Mouse (Mus musculus) hindbrain, embryonic 14.5 days (tissue): ENCODE results near the gene Phka1. TPM values are rescaled to one million over a fixed set of nuclear protein-coding genes. Genes with fewer than 3 reads are reported as not detected.
A peak's percentile ranks its signal among the peaks of the same experiment; 100 is the strongest.

Experiments
- ATAC-seq: fragments of 200-750 bp; cut with Nextera tagmentation; 2 replicates; pipeline ENCODE4 v1.8.0; 2017; ENCODE audit warnings: moderate number of reproducible peaks, mild to moderate bottlenecking, moderate TSS enrichment, moderate library complexity; ENCODE audit not compliant: low FRiP score
- DNase-seq: peaks from one replicate; pipeline ENCODE4 v3.0.0-alpha.2; 2015; ENCODE audit warnings: low spot score
- H3K27ac ChIP-seq: fragments of 300-500 bp; sonication (generic); 2 replicates; pipeline ENCODE4 v1.5.1; 2014; ENCODE audit warnings: mild to moderate bottlenecking, moderate library complexity
- H3K27me3 ChIP-seq: fragments of 300-500 bp; sonication (generic); 2 replicates; pipeline ENCODE4 v1.6.1; 2014; ENCODE audit warnings: mild to moderate bottlenecking, low read length, mixed read lengths; ENCODE audit not compliant: control insufficient read depth, insufficient read depth
- H3K36me3 ChIP-seq: fragments of 300-500 bp; sonication (generic); replicated peaks from 2 replicates; pipeline ENCODE4 v1.6.1; 2014; ENCODE audit not compliant: control insufficient read depth, insufficient read depth
- H3K4me1 ChIP-seq: fragments of 300-500 bp; sonication (generic); replicated peaks from 2 replicates; pipeline ENCODE4 v1.6.1; 2014; ENCODE audit warnings: antibody characterized with exemption, low read length, mixed read lengths; ENCODE audit not compliant: control insufficient read depth, insufficient read depth
- H3K4me2 ChIP-seq: fragments of 300-500 bp; sonication (generic); replicated peaks from 2 replicates; pipeline ENCODE4 v1.6.1; 2014; ENCODE audit warnings: mild to moderate bottlenecking, moderate library complexity
- H3K4me3 ChIP-seq: fragments of 300-500 bp; sonication (generic); replicated peaks from 2 replicates; pipeline ENCODE4 v1.5.1; 2014; ENCODE audit warnings: mild to moderate bottlenecking, low read length
- H3K9ac ChIP-seq: fragments of 300-500 bp; sonication (generic); 2 replicates; pipeline ENCODE4 v1.6.1; 2014
- H3K9me3 ChIP-seq: fragments of 300-500 bp; sonication (generic); 2 replicates; pipeline ENCODE4 v1.6.1; 2016; ENCODE audit warnings: low read length; ENCODE audit not compliant: control insufficient read depth
- WGBS: fragments of 180-500 bp; shearing (Covaris S2); extraction: QIAGEN DNeasy Blood & Tissue Kit; methylation state at CpG from one replicate; pipeline ENCODE4 v1.1.7; 2014; 5-methylcytosine and 5-hydroxymethylcytosine counted together
- polyA plus RNA-seq: library from polyadenylated mRNA; unstranded; fragments of >200 nt; fragmentation: Nextera tagmentation; extraction: Ambion mirVana; gene quantifications from 2 replicates; pipeline ENCODE4 v1.2.1, GENCODE M21; 2014

The Phka1 gene
- polyA plus RNA-seq, 1 experiment from 2014 or later, result 9.4 TPM

DNA sequence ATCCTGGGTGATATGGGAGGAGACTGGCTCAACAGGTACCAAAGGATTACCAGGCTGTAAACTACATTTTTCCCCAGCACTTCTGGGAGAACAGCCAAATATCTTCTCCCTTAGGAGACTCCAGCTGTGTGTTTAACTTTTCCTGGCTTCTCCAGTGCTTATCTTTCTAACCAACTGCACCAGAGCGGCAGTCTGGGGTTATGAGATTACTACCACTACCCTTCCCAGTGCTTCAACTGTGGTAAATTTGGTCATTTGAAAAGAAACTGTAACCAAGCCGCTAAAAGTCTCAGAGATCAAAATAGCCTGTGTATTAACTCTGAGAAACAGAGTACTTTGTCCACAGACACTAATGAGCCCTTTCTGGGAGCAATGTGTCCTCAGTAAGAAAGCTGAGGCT lies 42.8 kb downstream of the Phka1 start:
- Histone ChIP-seq H3K4me1 (no peaks in the 10 kb centered on the region), H3K27me3 (peaks cover 7% of the 10 kb centered on the region; the same call in 1 of the 2 replicates), H3K36me3 (no peaks in the 10 kb centered on the region), H3K9ac (no peak overlapping the region), H3K9me3 (no peaks in the 10 kb centered on the region), H3K4me2 (no peak overlapping the region), H3K4me3 (no peak overlapping the region), H3K27ac (no peak overlapping the region)
- WGBS, result 78% methylated on average over 2 of the region's 2 CpGs
- DNase-seq, result no peak
- ATAC-seq, result no peak

DNA sequence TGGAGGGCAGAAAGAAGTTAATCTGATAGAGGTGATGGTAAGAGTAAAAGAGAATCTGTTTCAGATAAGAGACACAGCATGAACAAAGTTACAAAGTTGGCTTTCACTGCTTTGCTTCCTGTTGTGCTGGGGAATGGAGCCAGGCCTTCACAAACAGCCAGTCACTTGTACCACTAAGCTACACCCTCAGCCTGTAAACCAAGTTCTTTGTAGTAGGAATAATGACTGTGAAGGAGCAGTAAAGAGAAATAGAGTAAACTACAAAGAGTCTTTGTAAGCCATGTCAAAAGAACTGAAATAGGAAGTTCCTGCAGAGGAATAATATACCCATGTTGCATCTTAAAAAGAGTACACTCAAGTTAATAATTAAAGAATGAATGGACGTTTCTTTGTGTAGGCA lies 55.5 kb downstream of the Phka1 start:
- Histone ChIP-seq H3K27ac (no peak overlapping the region), H3K4me1 (no peaks in the 10 kb centered on the region), H3K4me3 (no peak overlapping the region), H3K36me3 (no peaks in the 10 kb centered on the region), H3K4me2 (no peak overlapping the region), H3K9me3 (no peaks in the 10 kb centered on the region), H3K9ac (no peak overlapping the region), H3K27me3 (peaks cover 5% of the 10 kb centered on the region; the same call in 1 of the 2 replicates)
- WGBS, result 44% methylated on average over 1 of the region's 1 CpGs
- DNase-seq, result no peak
- no peak for ATAC-seq

DNA sequence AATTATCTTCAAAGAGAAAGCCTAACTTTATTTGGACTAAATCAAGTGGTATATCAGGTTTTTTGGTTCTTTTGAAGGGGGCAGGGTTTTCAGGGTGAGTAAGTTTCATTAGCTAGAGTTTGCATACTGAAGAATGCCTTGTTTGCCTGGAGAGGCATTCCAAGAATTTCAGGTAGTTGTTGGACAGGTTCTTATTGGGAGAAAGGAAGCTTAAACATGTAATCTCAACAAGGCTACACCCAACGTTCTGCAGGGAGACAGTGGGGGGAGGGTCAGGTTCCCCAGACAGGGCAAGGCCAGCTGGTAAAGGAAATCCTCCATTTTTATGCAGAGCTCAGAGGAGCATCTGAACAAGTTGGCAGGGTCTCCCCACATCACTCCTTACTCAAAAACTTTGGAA lies 72.9 kb downstream of the Phka1 start:
- no peaks in the 10 kb centered on the region for H3K4me1 ChIP-seq
- H3K4me2 ChIP-seq, result no peak overlapping the region
- no peak overlapping the region for H3K27ac ChIP-seq
- no peak overlapping the region for H3K9ac ChIP-seq
- DNase-seq, result no peak
- no peak for ATAC-seq
- H3K27me3 ChIP-seq, result peaks cover 3% of the 10 kb centered on the region; the same call in 1 of the 2 replicates
- H3K4me3 ChIP-seq, result no peak overlapping the region
- no peaks in the 10 kb centered on the region for H3K9me3 ChIP-seq
- WGBS, result 55% methylated on average over 1 of the region's 1 CpGs
- no peaks in the 10 kb centered on the region for H3K36me3 ChIP-seq

DNA sequence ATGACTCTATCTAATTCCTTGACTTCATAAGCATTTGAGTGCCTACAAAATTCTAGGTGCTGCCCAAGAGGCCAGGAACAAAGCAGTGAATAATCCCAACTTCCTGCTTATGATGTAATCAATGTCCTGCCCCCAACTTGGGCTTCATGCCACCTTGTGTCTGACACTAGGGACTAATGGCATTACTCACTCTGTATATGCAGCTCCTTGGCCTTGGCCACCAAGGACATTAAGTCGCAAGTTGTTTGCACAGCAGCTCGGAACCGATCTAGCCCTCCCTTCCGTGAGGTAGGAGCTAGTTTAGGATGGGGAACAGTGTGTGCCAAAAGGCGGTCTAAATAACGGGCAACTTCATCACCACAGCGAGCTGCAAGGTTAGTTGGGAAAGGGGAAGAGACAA lies 87.1 kb downstream of the Phka1 start:
- 97% methylated on average over 7 of the region's 7 CpGs for WGBS
- Histone ChIP-seq H3K36me3 (no peaks in the 10 kb centered on the region), H3K9ac (no peak overlapping the region), H3K4me3 (no peak overlapping the region), H3K27ac (no peak overlapping the region), H3K4me2 (no peak overlapping the region), H3K27me3 (peaks cover 6% of the 10 kb centered on the region; the same call in 1 of the 2 replicates), H3K9me3 (no peaks in the 10 kb centered on the region), H3K4me1 (no peaks in the 10 kb centered on the region)
- ATAC-seq (no peak), DNase-seq (no peak)

DNA sequence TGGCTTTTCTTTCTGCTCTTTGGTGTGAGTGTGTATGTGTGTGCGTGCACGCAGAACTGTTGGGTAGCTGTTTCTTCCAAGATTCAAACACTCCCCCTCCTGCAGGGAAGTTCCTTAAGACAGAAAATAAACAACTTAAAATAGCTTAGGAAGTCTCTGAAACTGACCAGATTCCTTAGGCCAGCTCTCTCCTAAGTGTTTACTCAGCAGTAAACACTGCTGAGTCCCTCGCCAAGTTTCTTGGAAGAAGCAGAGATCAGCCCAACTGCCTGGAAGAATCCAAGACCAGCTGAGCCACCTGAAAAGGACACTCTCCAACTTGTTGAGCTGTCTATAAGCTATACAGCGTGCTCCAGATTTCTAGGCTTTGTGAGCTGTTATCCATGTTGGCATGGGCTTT lies 134.8 kb downstream of the Phka1 start:
- Histone ChIP-seq H3K27me3 (peaks cover 8% of the 10 kb centered on the region; the same call in 1 of the 2 replicates), H3K4me3 (no peak overlapping the region), H3K9ac (no peak overlapping the region), H3K4me1 (no peaks in the 10 kb centered on the region), H3K4me2 (no peak overlapping the region), H3K27ac (no peak overlapping the region), H3K9me3 (no peaks in the 10 kb centered on the region), H3K36me3 (no peaks in the 10 kb centered on the region)
- WGBS, result 75% methylated on average over 4 of the region's 4 CpGs
- ATAC-seq, result no peak
- DNase-seq, result no peak

DNA sequence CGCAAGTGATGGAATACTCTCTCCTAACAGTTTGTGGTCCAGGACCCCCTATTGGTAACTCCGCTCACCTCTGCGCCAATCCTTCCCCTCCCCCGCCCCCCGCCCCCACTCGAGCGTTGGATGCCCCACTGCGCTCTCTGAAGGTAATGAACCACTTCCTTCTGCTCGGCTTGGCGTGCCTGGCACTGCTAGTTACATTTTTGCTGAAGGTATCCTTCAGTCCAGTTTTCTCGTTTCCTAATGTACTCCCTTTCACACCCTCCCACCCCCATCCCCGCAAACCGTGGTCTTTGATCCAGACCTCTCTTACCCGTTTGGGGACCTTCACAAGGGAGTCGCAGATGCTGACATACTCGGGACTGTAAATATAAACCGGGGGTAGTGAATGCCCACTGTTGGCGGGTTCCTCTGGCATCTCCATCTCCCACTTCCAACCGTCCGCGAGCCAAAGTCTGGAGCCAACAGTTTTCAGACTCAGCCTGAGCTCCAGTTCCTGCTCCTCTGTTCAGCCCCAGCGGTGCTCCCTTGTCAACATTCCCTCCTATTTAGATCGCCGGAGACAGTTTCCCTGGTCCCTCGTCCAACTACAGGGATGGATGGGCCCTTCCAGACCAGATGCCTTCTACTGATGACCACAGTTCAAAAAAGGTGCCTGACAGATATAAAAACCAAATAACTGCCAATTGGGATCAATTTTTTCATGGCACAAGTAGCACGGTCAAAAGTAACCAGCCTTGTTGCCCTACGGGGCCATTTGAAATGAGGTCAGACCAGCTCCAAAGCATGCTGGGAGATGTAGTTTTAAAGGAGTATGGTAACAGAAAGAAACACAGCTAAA lies 139.2 kb downstream of the Phka1 start, which contains the start of gene Hdac8:
Gene Hdac8 (minus strand): TSS at position 716 of the 838 bp plus-strand sequence.
- Histone ChIP-seq H3K9me3 (no peaks in the 10 kb centered on the region), H3K4me3 (peak within 1 kb of the TSS; percentile 38), H3K4me1 (no peaks in the 10 kb centered on the region), H3K36me3 (no peaks in the 10 kb centered on the region), H3K27me3 (peaks cover 8% of the 10 kb centered on the region; the same call in 1 of the 2 replicates), H3K4me2 (peak within 1 kb of the TSS; percentile 58), H3K27ac (no peak within 1 kb of the TSS; the same call in 1 of the 2 replicates), H3K9ac (peak within 1 kb of the TSS; percentile 24)
- 18% methylated on average over 27 of the region's 27 CpGs for WGBS
- ATAC-seq, result peak; percentile 89
- peak; percentile 70 for DNase-seq

DNA sequence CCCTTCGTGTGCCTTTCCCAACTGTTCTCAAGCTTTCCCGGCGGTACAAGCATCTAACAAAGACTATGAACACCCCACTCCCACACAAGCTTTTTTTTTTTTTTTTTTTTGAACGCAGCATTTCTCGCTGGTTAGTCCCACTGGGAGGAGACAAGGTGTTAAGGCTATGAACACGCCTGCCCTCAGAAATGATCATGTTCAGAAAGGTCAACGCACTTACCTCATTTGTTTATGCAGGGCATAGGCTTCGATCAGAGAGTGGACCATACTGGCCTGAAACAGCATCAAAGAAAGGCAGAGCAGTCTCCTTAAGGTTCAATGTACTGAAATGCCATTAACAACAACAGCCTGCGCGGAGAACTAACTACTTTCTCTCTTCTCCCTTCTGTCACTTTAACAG lies 139.9 kb downstream of the Phka1 start:
- Histone ChIP-seq H3K27me3 (peaks cover 8% of the 10 kb centered on the region; the same call in 1 of the 2 replicates), H3K9ac (peak overlapping the region; percentile 24), H3K4me3 (peak overlapping the region; percentile 38), H3K36me3 (0 out of 2 replicates have a peak, but pooled peaks cover 5% of the 10 kb centered on the region), H3K9me3 (no peaks in the 10 kb centered on the region), H3K4me2 (peak overlapping the region; percentile 58), H3K27ac (no peak overlapping the region), H3K4me1 (no peaks in the 10 kb centered on the region)
- ATAC-seq (no peak), DNase-seq (no peak)
- WGBS, result 29% methylated on average over 10 of the region's 10 CpGs

DNA sequence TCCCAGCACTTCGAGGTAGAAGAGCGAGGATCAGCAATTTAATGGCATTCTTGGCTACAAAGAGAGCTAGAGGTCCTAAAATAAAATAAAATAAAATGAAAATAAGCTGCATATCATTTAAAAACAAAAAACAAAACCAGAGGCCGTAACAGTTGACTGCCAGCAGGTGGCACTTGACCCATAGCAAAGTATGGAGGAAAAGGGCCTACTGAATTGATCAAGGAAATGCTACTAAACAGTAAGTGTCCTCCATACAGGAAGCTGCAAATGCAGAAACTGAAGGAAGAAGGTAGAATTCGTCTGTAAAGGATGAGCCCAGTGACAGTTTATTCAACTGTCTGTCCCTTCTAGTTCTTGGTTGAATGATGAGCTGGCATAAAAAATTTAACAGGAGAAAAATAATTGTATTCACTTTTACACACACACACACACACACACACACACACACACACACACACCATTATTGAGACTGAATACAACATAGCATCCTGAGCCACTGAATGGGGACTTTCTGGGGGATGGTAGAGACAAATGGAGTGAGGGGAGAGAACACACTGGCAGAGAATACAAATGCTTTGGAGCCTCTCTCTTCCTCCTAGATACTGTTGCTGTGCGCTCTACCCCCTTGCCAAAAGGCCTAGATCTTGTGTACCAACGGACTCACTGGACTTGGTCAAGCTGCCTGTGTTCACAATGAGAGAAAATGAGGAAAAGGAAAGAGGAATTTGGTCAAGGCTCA lies 149.9 kb downstream of the Phka1 start:
- no peaks in the 10 kb centered on the region for H3K4me1 ChIP-seq
- H3K9ac ChIP-seq, result no peak overlapping the region
- ATAC-seq (peak; percentile 53; the same call in 1 of the 2 replicates), DNase-seq (peak; percentile 41)
- H3K27ac ChIP-seq, result no peak overlapping the region
- H3K36me3 ChIP-seq, result peaks cover 3% of the 10 kb centered on the region; the same call in 1 of the 2 replicates
- H3K9me3 ChIP-seq, result no peaks in the 10 kb centered on the region
- H3K4me2 ChIP-seq, result no peak overlapping the region
- WGBS, result 62% methylated on average over 6 of the region's 6 CpGs
- H3K27me3 ChIP-seq, result peaks cover 4% of the 10 kb centered on the region; the same call in 1 of the 2 replicates
- no peak overlapping the region for H3K4me3 ChIP-seq

DNA sequence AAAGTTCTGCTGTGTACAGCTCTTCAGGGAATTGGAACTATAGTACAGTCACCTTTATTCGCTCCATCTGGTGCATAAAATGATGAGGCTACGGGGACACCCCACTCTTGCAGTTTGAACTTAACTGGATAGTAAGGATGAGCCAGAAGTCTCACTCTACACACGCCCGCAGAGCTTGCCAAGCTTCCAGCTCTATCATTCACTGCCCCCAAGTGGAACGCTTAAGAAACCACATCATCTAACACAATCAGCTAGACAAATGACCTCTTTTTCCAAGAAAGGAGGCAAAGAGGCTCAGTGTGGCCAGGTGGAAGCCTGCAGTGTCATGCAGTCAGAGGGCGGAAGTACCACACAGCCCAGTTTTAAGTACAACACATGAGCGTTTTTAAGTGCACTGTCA lies 158.5 kb downstream of the Phka1 start:
- H3K27ac ChIP-seq, result no peak overlapping the region
- no peaks in the 10 kb centered on the region for H3K9me3 ChIP-seq
- DNase-seq, result no peak
- H3K36me3 ChIP-seq, result no peaks in the 10 kb centered on the region
- no peak for ATAC-seq
- H3K9ac ChIP-seq, result no peak overlapping the region
- no peak overlapping the region for H3K4me2 ChIP-seq
- H3K4me3 ChIP-seq, result no peak overlapping the region
- no peaks in the 10 kb centered on the region for H3K4me1 ChIP-seq
- 87% methylated on average over 7 of the region's 7 CpGs for WGBS
- H3K27me3 ChIP-seq, result peaks cover 4% of the 10 kb centered on the region; the same call in 1 of the 2 replicates
